Mouse (Mus musculus) E14TG2a.4 (cell line): ENCODE data around the gene Cep41.

Experiments
- H3K27me3 ChIP-seq: 2 replicates; pipeline ENCODE4 v1.6.1; 2014; ENCODE audit warnings: low read length, control low read depth; ENCODE audit not compliant: insufficient read depth
- H3K36me3 ChIP-seq: 2 replicates; pipeline ENCODE4 v1.6.1; 2014; ENCODE audit warnings: low read length, control low read depth; ENCODE audit not compliant: insufficient read depth
- H3K4me1 ChIP-seq: replicated peaks from 2 replicates; pipeline ENCODE4 v1.6.1; 2014; ENCODE audit warnings: low read depth, low read length, control low read depth
- H3K4me3 ChIP-seq: replicated peaks from 2 replicates; pipeline ENCODE4 v1.5.1; 2014; ENCODE audit warnings: mild to moderate bottlenecking, low read length
- H3K9me3 ChIP-seq: 2 replicates; pipeline ENCODE4 v1.6.1; 2014; ENCODE audit warnings: low read length, control low read depth
- CTCF ChIP-seq: conservative IDR thresholded peaks from 2 replicates; pipeline ENCODE4 v1.5.1; 2014; ENCODE audit warnings: low read length
- NANOG ChIP-seq: IDR thresholded peaks from 2 replicates; pipeline ENCODE4 v1.6.1; 2014; ENCODE audit warnings: borderline replicate concordance, low read length, mixed read lengths
- POU5F1 ChIP-seq: IDR thresholded peaks from 2 replicates; pipeline ENCODE4 v1.6.1; 2014; ENCODE audit warnings: low read length, borderline replicate concordance

The Cep41 gene

GRCm38 (mm10) chr6:30620994-30621393, 72.6 kb downstream of the Cep41 start:
- TF ChIP-seq POU5F1 = no peak
- Histone ChIP-seq H3K4me1 (peaks cover 35% of the 10 kb centered on the region), H3K36me3 (no peaks in the 10 kb centered on the region), H3K9me3 (no peaks in the 10 kb centered on the region), H3K4me3 (no peak overlapping the region), H3K27me3 (peaks cover 27% of the 10 kb centered on the region)

- Histone ChIP-seq H3K9me3 (no peaks in the 10 kb centered on the region), H3K27me3 (peaks cover 31% of the 10 kb centered on the region), H3K36me3 (no peaks in the 10 kb centered on the region), H3K4me3 (no peak overlapping the region), H3K4me1 (peaks cover 35% of the 10 kb centered on the region)
- TF ChIP-seq NANOG (no peak), CTCF (no peak), POU5F1 (no peak)
Measured at GRCm38 (mm10) chr6:30620591-30620990, 73.0 kb downstream of the Cep41 start.

- TF ChIP-seq CTCF = no peak
- no peak for TF ChIP-seq POU5F1
- TF ChIP-seq NANOG = no peak
- H3K4me1 ChIP-seq = peaks cover 35% of the 10 kb centered on the region
Measured at GRCm38 (mm10) chr6:30619606-30620005, 73.9 kb downstream of the Cep41 start.

GRCm38 (mm10) chr6:30618735-30619134, 74.8 kb downstream of the Cep41 start:
- Histone ChIP-seq H3K27me3 (peaks cover 37% of the 10 kb centered on the region), H3K4me1 (peaks cover 35% of the 10 kb centered on the region), H3K4me3 (no peak overlapping the region), H3K9me3 (no peaks in the 10 kb centered on the region), H3K36me3 (no peaks in the 10 kb centered on the region)
- no peak for TF ChIP-seq NANOG
- TF ChIP-seq POU5F1 = no peak
- no peak for TF ChIP-seq CTCF

More at GRCm38 (mm10) chr6:30619606-30620005, 73.9 kb downstream of the Cep41 start:
- Histone ChIP-seq H3K9me3 (no peaks in the 10 kb centered on the region), H3K27me3 (peaks cover 32% of the 10 kb centered on the region), H3K4me3 (no peak overlapping the region), H3K36me3 (no peaks in the 10 kb centered on the region)

- Histone ChIP-seq H3K4me1 (peaks cover 35% of the 10 kb centered on the region), H3K4me3 (no peak overlapping the region), H3K27me3 (peaks cover 38% of the 10 kb centered on the region), H3K36me3 (no peaks in the 10 kb centered on the region), H3K9me3 (no peaks in the 10 kb centered on the region)
- TF ChIP-seq NANOG (no peak), CTCF (no peak), POU5F1 (no peak)
Measured at GRCm38 (mm10) chr6:30617959-30618590, 75.5 kb downstream of the Cep41 start.

GRCm38 (mm10) chr6:30617020-30617958, 76.3 kb downstream of the Cep41 start:
- Histone ChIP-seq H3K36me3 (no peaks in the 10 kb centered on the region), H3K9me3 (no peaks in the 10 kb centered on the region), H3K27me3 (peaks cover 36% of the 10 kb centered on the region), H3K4me3 (no peak overlapping the region), H3K4me1 (peaks cover 35% of the 10 kb centered on the region)
- TF ChIP-seq NANOG (no peak), POU5F1 (no peak), CTCF (no peak)

- Histone ChIP-seq H3K36me3 (no peaks in the 10 kb centered on the region), H3K9me3 (no peaks in the 10 kb centered on the region), H3K4me3 (no peak overlapping the region), H3K27me3 (peaks cover 37% of the 10 kb centered on the region), H3K4me1 (peaks cover 35% of the 10 kb centered on the region)
- no peak for TF ChIP-seq CTCF
- no peak for TF ChIP-seq POU5F1
- no peak for TF ChIP-seq NANOG
Measured at GRCm38 (mm10) chr6:30616491-30616941, 77.0 kb downstream of the Cep41 start.

GRCm38 (mm10) chr6:30615741-30616140, 77.8 kb downstream of the Cep41 start:
- Histone ChIP-seq H3K36me3 (no peaks in the 10 kb centered on the region), H3K4me3 (no peak overlapping the region), H3K9me3 (peaks cover 4% of the 10 kb centered on the region; the same call in 1 of the 2 replicates), H3K27me3 (peaks cover 37% of the 10 kb centered on the region), H3K4me1 (peaks cover 35% of the 10 kb centered on the region)
- TF ChIP-seq CTCF = no peak
- no peak for TF ChIP-seq POU5F1
- no peak for TF ChIP-seq NANOG
